Mouse (Mus musculus): ENCODE data around the gene Ankrd34a. TPM values are rescaled to one million over a fixed set of nuclear protein-coding genes. Genes with fewer than 3 reads are reported as not detected.

Gene Ankrd34a
- polyA plus RNA-seq, 1 experiment from 2014 or later = 1.3 TPM

DNA sequence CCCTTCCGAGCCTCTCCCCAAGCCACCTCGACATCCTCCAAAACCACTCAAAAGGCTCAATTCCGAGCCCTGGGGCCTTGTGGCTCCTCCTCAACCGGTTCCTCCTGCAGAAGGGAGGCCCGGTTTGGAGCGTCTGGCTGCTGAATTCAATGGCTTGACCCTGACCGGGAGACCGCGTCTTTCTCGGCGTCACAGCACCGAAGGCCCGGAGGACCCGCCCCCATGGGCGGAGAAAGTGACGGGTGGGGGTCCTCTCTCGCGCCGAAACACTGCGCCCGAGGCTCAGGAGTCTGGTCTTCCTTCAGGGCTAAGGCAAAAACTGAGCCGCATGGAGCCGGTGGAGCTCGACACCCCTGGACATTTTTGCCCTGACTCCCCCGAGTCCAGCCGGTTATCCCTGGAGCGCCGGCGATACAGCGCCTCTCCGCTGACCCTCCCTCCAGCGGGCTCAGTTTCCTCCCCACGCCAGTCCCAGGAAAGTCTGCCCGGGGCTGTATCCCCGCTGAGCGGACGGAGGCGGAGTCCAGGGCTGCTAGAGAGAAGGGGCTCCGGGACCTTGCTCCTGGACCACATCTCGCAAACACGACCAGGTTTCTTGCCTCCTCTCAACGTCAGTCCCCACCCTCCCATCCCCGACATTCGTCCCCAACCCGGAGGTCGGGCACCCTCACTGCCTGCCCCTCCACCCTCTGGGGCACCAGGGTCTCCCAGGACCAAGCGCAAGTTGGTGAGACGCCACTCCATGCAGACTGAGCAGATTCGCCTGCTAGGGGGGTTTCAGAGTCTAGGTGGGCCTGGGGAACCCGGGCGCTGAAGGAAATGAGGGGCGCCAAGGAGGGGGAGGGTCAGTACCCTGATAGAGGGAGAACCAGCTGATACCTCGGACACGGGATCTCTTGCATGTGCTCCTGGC, 2.0 kb downstream of the Ankrd34a start:
- Histone ChIP-seq H3K9me3 (ENCODE audit: control insufficient read depth, low read length) (no peaks in the 10 kb centered on the region), H3K4me3 (ENCODE audit: low read depth, low read length) (peak overlapping the region; percentile 51), H3K27ac (replicated peaks) (peak overlapping the region; percentile 67), H3K9ac (ENCODE audit: low read length) (peak overlapping the region; percentile 63), H3K4me1 (replicated peaks; ENCODE audit: control insufficient read depth, insufficient read depth) (0 out of 2 replicates have a peak, but pooled peaks cover 3% of the 10 kb centered on the region), H3K36me3 (ENCODE audit: control insufficient read depth, insufficient read depth, low read length) (no peaks in the 10 kb centered on the region), H3K27me3 (ENCODE audit: control insufficient read depth, insufficient read depth, low read length) (no peaks in the 10 kb centered on the region), H3K4me2 (replicated peaks; ENCODE audit: low read depth) (peak overlapping the region; percentile 81)
- 3% methylated on average over 54 of the region's 54 CpGs for WGBS
- no peak for TF ChIP-seq EP300 (optimal IDR thresholded peaks at IDR 0.05)
- no peak for TF ChIP-seq CTCF (IDR thresholded peaks at IDR 0.05; ENCODE audit: low read depth)
- peak; percentile 58 for DNase-seq (ENCODE audit: low spot score)
- ATAC-seq (ENCODE audit: low FRiP score, low TSS enrichment) = no peak

DNA sequence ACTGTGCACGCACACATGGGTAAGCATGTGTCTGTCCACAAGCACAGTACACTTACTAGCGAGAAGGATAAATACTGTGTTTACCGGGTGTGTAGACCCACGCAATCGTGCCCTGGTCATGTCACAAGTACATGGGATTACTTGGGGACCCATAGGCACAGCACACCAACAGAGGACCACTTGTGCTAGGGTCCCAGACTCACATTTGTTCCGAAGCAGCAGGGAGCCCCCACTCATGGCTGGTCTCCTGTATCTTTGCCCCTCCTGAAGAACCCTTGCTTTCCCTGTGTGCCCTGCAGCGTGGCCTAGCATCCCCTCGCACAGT, 2.6 kb downstream of the Ankrd34a start:
- WGBS = 63% methylated on average over 8 of the region's 8 CpGs
- Histone ChIP-seq H3K9ac (ENCODE audit: low read length) (0 out of 2 replicates have a peak overlapping the region, but pooled peaks have one; percentile 63), H3K4me1 (replicated peaks; ENCODE audit: control insufficient read depth, insufficient read depth) (0 out of 2 replicates have a peak, but pooled peaks cover 3% of the 10 kb centered on the region), H3K36me3 (ENCODE audit: control insufficient read depth, insufficient read depth, low read length) (no peaks in the 10 kb centered on the region), H3K4me3 (ENCODE audit: low read depth, low read length) (no peak overlapping the region), H3K4me2 (replicated peaks; ENCODE audit: low read depth) (peak overlapping the region; percentile 81), H3K27me3 (ENCODE audit: control insufficient read depth, insufficient read depth, low read length) (no peaks in the 10 kb centered on the region), H3K9me3 (ENCODE audit: control insufficient read depth, low read length) (no peaks in the 10 kb centered on the region), H3K27ac (replicated peaks) (no peak overlapping the region)
- DNase-seq (ENCODE audit: low spot score) = no peak
- ATAC-seq (ENCODE audit: low FRiP score, low TSS enrichment) = no peak
- no peak for TF ChIP-seq CTCF (IDR thresholded peaks at IDR 0.05; ENCODE audit: low read depth)
- TF ChIP-seq EP300 (optimal IDR thresholded peaks at IDR 0.05) = no peak

DNA sequence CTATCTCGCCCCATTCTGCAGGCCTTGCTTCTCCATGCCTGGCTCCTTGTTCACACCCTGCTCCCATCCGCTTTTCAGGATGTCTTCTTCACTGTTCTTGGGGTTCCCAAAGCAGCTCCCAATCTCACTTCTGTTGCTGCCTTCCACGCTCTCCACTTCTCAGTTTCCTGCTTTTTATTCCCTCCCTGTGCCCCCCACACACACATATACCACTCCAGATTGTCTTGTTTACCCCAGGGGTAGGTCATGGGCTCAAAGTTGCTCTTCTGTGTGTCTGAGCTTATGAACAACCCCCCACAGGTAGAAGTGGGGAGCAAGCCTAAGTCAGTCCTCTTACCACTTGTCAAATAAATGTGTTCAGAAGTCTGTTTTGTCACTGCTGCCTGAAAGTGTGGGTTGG, 3.0 kb downstream of the Ankrd34a start:
- no peaks in the 10 kb centered on the region for H3K27me3 ChIP-seq (ENCODE audit: control insufficient read depth, insufficient read depth, low read length)
- DNase-seq (ENCODE audit: low spot score) = no peak
- TF ChIP-seq CTCF (IDR thresholded peaks at IDR 0.05; ENCODE audit: low read depth) = no peak
- no peak for TF ChIP-seq EP300 (optimal IDR thresholded peaks at IDR 0.05)
- H3K4me3 ChIP-seq (ENCODE audit: low read depth, low read length) = no peak overlapping the region
- no peaks in the 10 kb centered on the region for H3K9me3 ChIP-seq (ENCODE audit: control insufficient read depth, low read length)
- 85% methylated on average over 3 of the region's 3 CpGs for WGBS
- no peak overlapping the region for H3K4me2 ChIP-seq (replicated peaks; ENCODE audit: low read depth)
- 0 out of 2 replicates have a peak, but pooled peaks cover 3% of the 10 kb centered on the region for H3K4me1 ChIP-seq (replicated peaks; ENCODE audit: control insufficient read depth, insufficient read depth)
- no peaks in the 10 kb centered on the region for H3K36me3 ChIP-seq (ENCODE audit: control insufficient read depth, insufficient read depth, low read length)
- H3K9ac ChIP-seq (ENCODE audit: low read length) = no peak overlapping the region
- no peak overlapping the region for H3K27ac ChIP-seq (replicated peaks)
- no peak for ATAC-seq (ENCODE audit: low FRiP score, low TSS enrichment)

DNA sequence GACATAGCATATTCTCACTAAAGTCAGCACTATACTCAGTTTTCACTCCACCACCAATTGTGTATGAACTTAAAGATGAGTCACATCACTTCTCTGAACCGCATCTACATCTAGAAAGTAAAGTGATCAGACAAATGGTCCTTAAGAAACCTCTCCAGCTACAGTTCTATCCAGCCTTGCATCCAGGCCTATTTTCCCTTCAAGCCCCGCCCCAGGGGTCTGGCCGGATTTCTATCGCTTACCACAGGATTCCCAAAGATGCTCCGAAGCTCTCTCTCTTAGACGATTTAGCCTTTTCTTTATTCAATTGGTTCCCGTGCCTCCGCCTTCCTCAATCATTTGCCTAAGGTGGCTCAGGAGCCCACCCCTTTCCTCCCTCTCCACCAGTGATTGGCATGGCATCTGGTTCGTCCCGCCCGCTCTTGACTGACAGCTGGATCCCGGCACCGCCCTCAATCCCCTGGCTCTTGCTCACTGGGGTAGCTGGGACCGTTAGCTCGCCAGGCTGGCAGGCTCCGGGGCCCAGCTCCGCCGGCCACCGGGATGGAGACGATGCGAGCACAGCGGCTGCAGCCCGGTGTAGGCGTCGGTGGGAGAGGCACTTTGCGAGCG, 4.3 kb downstream of the Ankrd34a start, which contains the start of gene Lix1l:
TSS of gene Lix1l (plus strand) at position 511 of the 612 bp plus-strand sequence.
- ATAC-seq (ENCODE audit: low FRiP score, low TSS enrichment) (peak; percentile 90), DNase-seq (ENCODE audit: low spot score) (peak; percentile 88)
- Histone ChIP-seq H3K4me2 (replicated peaks; ENCODE audit: low read depth) (peak within 1 kb of the TSS; percentile 69), H3K9me3 (ENCODE audit: control insufficient read depth, low read length) (no peaks in the 10 kb centered on the region), H3K27ac (replicated peaks) (peak within 1 kb of the TSS; percentile 97), H3K4me1 (replicated peaks; ENCODE audit: control insufficient read depth, insufficient read depth) (0 out of 2 replicates have a peak, but pooled peaks cover 3% of the 10 kb centered on the region), H3K4me3 (ENCODE audit: low read depth, low read length) (peak within 1 kb of the TSS; percentile 61), H3K9ac (ENCODE audit: low read length) (peak within 1 kb of the TSS; percentile 72), H3K36me3 (ENCODE audit: control insufficient read depth, insufficient read depth, low read length) (no peaks in the 10 kb centered on the region), H3K27me3 (ENCODE audit: control insufficient read depth, insufficient read depth, low read length) (no peaks in the 10 kb centered on the region)
- TF ChIP-seq EP300 (optimal IDR thresholded peaks at IDR 0.05) (no peak), CTCF (IDR thresholded peaks at IDR 0.05; ENCODE audit: low read depth) (no peak)
- 1% methylated on average over 25 of the region's 27 CpGs for WGBS

DNA sequence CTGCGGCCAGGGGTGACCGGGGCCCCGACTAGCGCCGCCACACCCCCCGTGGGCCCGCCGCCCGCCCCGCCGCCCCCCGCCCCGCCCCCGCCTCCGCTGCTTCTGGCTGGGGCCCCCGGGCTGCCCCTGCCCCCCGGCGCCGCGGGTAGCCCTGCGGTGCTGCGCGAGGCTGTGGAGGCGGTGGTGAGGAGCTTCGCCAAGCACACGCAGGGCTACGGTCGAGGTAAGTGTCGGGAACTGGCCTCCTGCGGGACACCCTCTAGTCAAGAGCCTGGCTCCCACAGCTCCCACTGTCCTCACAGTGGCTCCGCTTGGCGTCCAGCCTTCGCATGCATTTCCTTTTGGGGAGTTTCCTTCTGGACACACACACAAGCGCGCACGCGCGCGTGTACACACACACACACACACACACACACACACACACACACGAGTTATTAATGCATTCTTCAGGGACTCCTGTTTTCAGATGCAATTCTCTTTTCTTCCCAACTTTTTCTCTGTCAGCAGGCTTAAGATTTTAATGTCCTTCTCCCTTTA, 4.9 kb downstream of the Ankrd34a start:
- under 1% methylated on average over 30 of the region's 40 CpGs for WGBS
- 0 out of 2 replicates have a peak, but pooled peaks cover 3% of the 10 kb centered on the region for H3K4me1 ChIP-seq (replicated peaks; ENCODE audit: control insufficient read depth, insufficient read depth)
- peak; percentile 60 for DNase-seq (ENCODE audit: low spot score)

More for the DNA sequence above, 4.9 kb downstream of the Ankrd34a start:
- H3K4me3 ChIP-seq (ENCODE audit: low read depth, low read length) = peak overlapping the region; percentile 61
- no peaks in the 10 kb centered on the region for H3K36me3 ChIP-seq (ENCODE audit: control insufficient read depth, insufficient read depth, low read length)
- peak; percentile 62 for ATAC-seq (ENCODE audit: low FRiP score, low TSS enrichment)
- H3K9me3 ChIP-seq (ENCODE audit: control insufficient read depth, low read length) = no peaks in the 10 kb centered on the region
- H3K27me3 ChIP-seq (ENCODE audit: control insufficient read depth, insufficient read depth, low read length) = no peaks in the 10 kb centered on the region
- H3K27ac ChIP-seq (replicated peaks) = peak overlapping the region; percentile 97
- H3K4me2 ChIP-seq (replicated peaks; ENCODE audit: low read depth) = peak overlapping the region; percentile 69
- TF ChIP-seq CTCF (IDR thresholded peaks at IDR 0.05; ENCODE audit: low read depth) (no peak), EP300 (optimal IDR thresholded peaks at IDR 0.05) (no peak)
- H3K9ac ChIP-seq (ENCODE audit: low read length) = peak overlapping the region; percentile 72

Data from stomach, postnatal 0 days (tissue).